Mouse (Mus musculus) erythroblast, embryonic 14.5 days (primary cell): ENCODE data around the gene Galnt17. TPM values are rescaled to one million over a fixed set of nuclear protein-coding genes. Genes with fewer than 3 reads are reported as not detected.

Source experiments
- H3K27me3 ChIP-seq: 2 replicates; pipeline ENCODE4 v1.6.1; 2012; ENCODE audit warnings: inconsistent platforms; ENCODE audit not compliant: control insufficient read depth
- H3K36me3 ChIP-seq: 2 replicates; pipeline ENCODE4 v1.6.1; 2012; ENCODE audit warnings: mild to moderate bottlenecking, inconsistent platforms; ENCODE audit not compliant: control insufficient read depth
- H3K4me1 ChIP-seq: 2 replicates; pipeline ENCODE4 v1.6.1; 2012; ENCODE audit warnings: inconsistent platforms; ENCODE audit not compliant: control insufficient read depth
- H3K4me3 ChIP-seq: replicated peaks from 2 replicates; pipeline ENCODE3; 2012; ENCODE audit warnings: moderate library complexity, mild to moderate bottlenecking, inconsistent platforms
- H3K9me3 ChIP-seq: 2 replicates; pipeline ENCODE4 v1.6.1; 2012; ENCODE audit warnings: low read length, inconsistent platforms, mixed read lengths; ENCODE audit not compliant: control insufficient read depth
- GATA1 ChIP-seq: IDR thresholded peaks from 2 replicates; pipeline ENCODE4 v1.6.1; 2012; ENCODE audit warnings: low read length, inconsistent platforms, mixed read lengths
- TAL1 ChIP-seq: IDR thresholded peaks from 3 replicates; pipeline ENCODE4 v1.6.1; 2012; ENCODE audit warnings: low read length, inconsistent platforms, mixed read lengths
- polyA plus RNA-seq: library from polyadenylated mRNA; stranded (reverse); fragments of >175 nt; gene quantifications from 2 replicates; pipeline ENCODE4 v1.2.3, GENCODE M21; 2012

Galnt17 gene
- polyA plus RNA-seq, 1 experiment, result not detected

GRCm38 (mm10) chr5:131250701-131251636, 57.3 kb downstream of the Galnt17 start:
- H3K4me3 ChIP-seq, result no peak overlapping the region
- no peak for TF ChIP-seq TAL1
- no peak for TF ChIP-seq GATA1
- H3K27me3 ChIP-seq, result no peaks in the 10 kb centered on the region
- H3K4me1 ChIP-seq, result no peaks in the 10 kb centered on the region
- H3K36me3 ChIP-seq, result no peaks in the 10 kb centered on the region
- peaks cover 25% of the 10 kb centered on the region for H3K9me3 ChIP-seq

- TF ChIP-seq TAL1 (no peak), GATA1 (no peak)
- no peak overlapping the region for H3K4me3 ChIP-seq
- no peaks in the 10 kb centered on the region for H3K36me3 ChIP-seq
- no peaks in the 10 kb centered on the region for H3K4me1 ChIP-seq
- H3K9me3 ChIP-seq, result peaks cover 27% of the 10 kb centered on the region
- H3K27me3 ChIP-seq, result no peaks in the 10 kb centered on the region
Measured at GRCm38 (mm10) chr5:131248416-131248815, 59.9 kb downstream of the Galnt17 start.

GRCm38 (mm10) chr5:131246591-131246990, 61.7 kb downstream of the Galnt17 start:
- peaks cover 24% of the 10 kb centered on the region for H3K9me3 ChIP-seq
- no peaks in the 10 kb centered on the region for H3K27me3 ChIP-seq
- H3K4me3 ChIP-seq, result no peak overlapping the region
- H3K4me1 ChIP-seq, result no peaks in the 10 kb centered on the region
- TF ChIP-seq GATA1, result no peak
- H3K36me3 ChIP-seq, result no peaks in the 10 kb centered on the region

- H3K27me3 ChIP-seq, result no peaks in the 10 kb centered on the region
- no peaks in the 10 kb centered on the region for H3K36me3 ChIP-seq
- no peaks in the 10 kb centered on the region for H3K4me1 ChIP-seq
- peaks cover 25% of the 10 kb centered on the region for H3K9me3 ChIP-seq
- TF ChIP-seq GATA1 (no peak), TAL1 (no peak)
- H3K4me3 ChIP-seq, result no peak overlapping the region
Measured at GRCm38 (mm10) chr5:131241689-131242088, 66.6 kb downstream of the Galnt17 start.

- Histone ChIP-seq H3K4me3 (no peak overlapping the region), H3K36me3 (no peaks in the 10 kb centered on the region), H3K4me1 (no peaks in the 10 kb centered on the region), H3K9me3 (peaks cover 38% of the 10 kb centered on the region), H3K27me3 (no peaks in the 10 kb centered on the region)
- TF ChIP-seq TAL1, result no peak
- TF ChIP-seq GATA1, result no peak
Measured at GRCm38 (mm10) chr5:131239813-131240212, 68.5 kb downstream of the Galnt17 start.

GRCm38 (mm10) chr5:131236906-131237305, 71.4 kb downstream of the Galnt17 start:
- Histone ChIP-seq H3K27me3 (no peaks in the 10 kb centered on the region), H3K4me3 (no peak overlapping the region), H3K36me3 (no peaks in the 10 kb centered on the region), H3K4me1 (no peaks in the 10 kb centered on the region), H3K9me3 (peaks cover 58% of the 10 kb centered on the region)
- no peak for TF ChIP-seq GATA1
- no peak for TF ChIP-seq TAL1

GRCm38 (mm10) chr5:131233828-131234227, 74.5 kb downstream of the Galnt17 start:
- H3K4me3 ChIP-seq, result no peak overlapping the region
- H3K27me3 ChIP-seq, result no peaks in the 10 kb centered on the region
- H3K36me3 ChIP-seq, result no peaks in the 10 kb centered on the region
- peaks cover 71% of the 10 kb centered on the region for H3K9me3 ChIP-seq
- TF ChIP-seq TAL1 (no peak), GATA1 (no peak)
- no peaks in the 10 kb centered on the region for H3K4me1 ChIP-seq

- Histone ChIP-seq H3K36me3 (no peaks in the 10 kb centered on the region), H3K4me1 (no peaks in the 10 kb centered on the region), H3K27me3 (no peaks in the 10 kb centered on the region), H3K4me3 (no peak overlapping the region), H3K9me3 (peaks cover 59% of the 10 kb centered on the region)
- TF ChIP-seq TAL1 (no peak), GATA1 (no peak)
Measured at GRCm38 (mm10) chr5:131231060-131231459, 77.2 kb downstream of the Galnt17 start.

- TF ChIP-seq TAL1, result no peak
Measured at GRCm38 (mm10) chr5:131229744-131230143, 78.6 kb downstream of the Galnt17 start.

GRCm38 (mm10) chr5:131223416-131223815, 84.9 kb downstream of the Galnt17 start:
- Histone ChIP-seq H3K4me1 (no peaks in the 10 kb centered on the region), H3K36me3 (no peaks in the 10 kb centered on the region), H3K4me3 (no peak overlapping the region), H3K27me3 (no peaks in the 10 kb centered on the region), H3K9me3 (peaks cover 38% of the 10 kb centered on the region)
- TF ChIP-seq TAL1 (no peak), GATA1 (no peak)

More at GRCm38 (mm10) chr5:131229744-131230143, 78.6 kb downstream of the Galnt17 start:
- H3K9me3 ChIP-seq, result peaks cover 48% of the 10 kb centered on the region
- no peaks in the 10 kb centered on the region for H3K27me3 ChIP-seq
- no peaks in the 10 kb centered on the region for H3K4me1 ChIP-seq
- H3K4me3 ChIP-seq, result no peak overlapping the region
- no peaks in the 10 kb centered on the region for H3K36me3 ChIP-seq
